Mouse (Mus musculus) midbrain, embryonic 16.5 days (tissue): ENCODE measurements around the gene Gm17783. TPM values are rescaled to one million over a fixed set of nuclear protein-coding genes. Genes with fewer than 3 reads are reported as not detected.
"Not testable (repeated sequence)": the region's sequence is repeated elsewhere in the genome, so short reads cannot be mapped to it uniquely, and the experiment has no call there.

ENCODE experiments used
- ATAC-seq: fragments of 200-750 bp; cut with Nextera tagmentation; 2 replicates; pipeline ENCODE4 v1.8.0; 2017; ENCODE audit warnings: moderate TSS enrichment
- H3K27ac ChIP-seq: fragments of 300-500 bp; sonication (generic); 2 replicates; pipeline ENCODE4 v1.5.1; 2014; ENCODE audit warnings: mild to moderate bottlenecking, low read length, mixed read lengths
- H3K27me3 ChIP-seq: fragments of 300-500 bp; sonication (generic); 2 replicates; pipeline ENCODE4 v1.6.1; 2014; ENCODE audit warnings: low read depth, low read length, mixed read lengths; ENCODE audit not compliant: control insufficient read depth, insufficient read depth
- H3K36me3 ChIP-seq: fragments of 300-500 bp; sonication (generic); 2 replicates; pipeline ENCODE4 v1.6.1; 2014; ENCODE audit warnings: mild to moderate bottlenecking, low read length, moderate library complexity, mixed read lengths; ENCODE audit not compliant: control insufficient read depth, insufficient read depth
- H3K4me1 ChIP-seq: fragments of 300-500 bp; sonication (generic); 2 replicates; pipeline ENCODE4 v1.6.1; 2014; ENCODE audit warnings: mild to moderate bottlenecking, low read length, mixed read lengths; ENCODE audit not compliant: control insufficient read depth, insufficient read depth
- H3K4me2 ChIP-seq: fragments of 300-500 bp; sonication (generic); 2 replicates; pipeline ENCODE4 v1.6.1; 2014; ENCODE audit warnings: mild to moderate bottlenecking, low read length, mixed read lengths
- H3K4me3 ChIP-seq: fragments of 300-500 bp; sonication (generic); 2 replicates; pipeline ENCODE4 v1.5.1; 2014; ENCODE audit warnings: low read depth, mild to moderate bottlenecking, low read length, moderate library complexity, mixed read lengths
- H3K9ac ChIP-seq: fragments of 300-500 bp; sonication (generic); 2 replicates; pipeline ENCODE4 v1.6.1; 2014; ENCODE audit warnings: low read depth, low read length, mixed read lengths
- H3K9me3 ChIP-seq: fragments of 300-500 bp; sonication (generic); replicated peaks from 2 replicates; pipeline ENCODE4 v1.6.1; 2014; ENCODE audit warnings: mild to moderate bottlenecking, low read length, mixed read lengths; ENCODE audit not compliant: control insufficient read depth, poor library complexity, severe bottlenecking
- WGBS: fragments of 180-500 bp; shearing (Covaris S2); extraction: QIAGEN DNeasy Blood & Tissue Kit; methylation state at CpG from one replicate; pipeline ENCODE4 v1.1.7; 2014; 5-methylcytosine and 5-hydroxymethylcytosine counted together
- polyA plus RNA-seq: library from polyadenylated mRNA; unstranded; fragments of >200 nt; fragmentation: Nextera tagmentation; extraction: Ambion mirVana; gene quantifications from 2 replicates; pipeline ENCODE4 v1.2.1, GENCODE M21; 2015

The Gm17783 gene
- polyA plus RNA-seq, 1 experiment from 2014 or later: not detected

DNA sequence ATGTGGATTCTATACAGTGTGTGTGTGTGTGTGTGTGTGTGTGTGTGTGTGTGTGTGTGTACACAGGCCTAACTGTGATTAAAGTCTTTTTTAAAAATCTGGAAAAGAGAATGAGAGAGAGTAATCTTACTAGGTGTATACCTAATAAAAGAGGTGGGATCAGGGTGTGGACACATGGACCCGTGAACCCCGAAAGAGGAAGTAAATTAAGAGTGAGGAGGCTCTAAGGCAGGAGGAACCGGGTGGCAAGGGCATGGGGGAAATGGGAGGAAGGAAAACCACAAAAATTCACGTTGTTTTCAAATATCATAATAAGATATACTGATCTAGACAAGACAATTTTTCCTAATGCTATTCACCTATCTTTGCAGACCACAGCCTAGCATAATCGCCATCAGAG, 6.3 kb downstream of the Gm17783 start:
- no peak overlapping the region for H3K9ac ChIP-seq
- H3K36me3 ChIP-seq: no peaks in the 10 kb centered on the region
- H3K4me2 ChIP-seq: no peak overlapping the region
- no peaks in the 10 kb centered on the region for H3K4me1 ChIP-seq
- no peak overlapping the region for H3K4me3 ChIP-seq
- no peaks in the 10 kb centered on the region for H3K9me3 ChIP-seq
- no peaks in the 10 kb centered on the region for H3K27me3 ChIP-seq
- no peak for ATAC-seq
- H3K27ac ChIP-seq: no peak overlapping the region
- 83% methylated on average over 5 of the region's 5 CpGs for WGBS

DNA sequence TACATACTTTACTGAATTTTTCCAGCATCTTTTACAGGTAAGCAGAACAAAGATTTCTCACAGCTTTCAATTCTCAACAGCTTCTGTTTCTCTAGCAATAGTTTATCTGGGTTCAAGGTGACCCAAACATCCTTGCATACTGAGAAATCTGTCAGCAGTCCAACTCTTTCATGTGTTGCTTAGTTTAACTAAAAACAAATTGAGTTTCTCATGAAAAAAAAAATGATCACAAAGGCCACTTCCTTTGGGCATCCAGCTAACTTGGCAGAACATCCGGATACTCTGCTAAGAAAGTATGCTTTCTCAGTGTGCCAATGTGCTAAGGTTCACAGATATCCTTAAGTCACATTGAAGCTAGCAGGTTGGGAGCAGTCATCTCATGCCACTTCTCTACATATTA, 36.5 kb downstream of the Gm17783 start:
- H3K4me3 ChIP-seq: no peak overlapping the region
- no peak overlapping the region for H3K27ac ChIP-seq
- ATAC-seq: no peak
- no peaks in the 10 kb centered on the region for H3K36me3 ChIP-seq
- H3K27me3 ChIP-seq: no peaks in the 10 kb centered on the region
- 91% methylated on average over 1 of the region's 1 CpGs for WGBS
- H3K4me1 ChIP-seq: no peaks in the 10 kb centered on the region
- no peak overlapping the region for H3K4me2 ChIP-seq
- no peaks in the 10 kb centered on the region for H3K9me3 ChIP-seq
- H3K9ac ChIP-seq: no peak overlapping the region

DNA sequence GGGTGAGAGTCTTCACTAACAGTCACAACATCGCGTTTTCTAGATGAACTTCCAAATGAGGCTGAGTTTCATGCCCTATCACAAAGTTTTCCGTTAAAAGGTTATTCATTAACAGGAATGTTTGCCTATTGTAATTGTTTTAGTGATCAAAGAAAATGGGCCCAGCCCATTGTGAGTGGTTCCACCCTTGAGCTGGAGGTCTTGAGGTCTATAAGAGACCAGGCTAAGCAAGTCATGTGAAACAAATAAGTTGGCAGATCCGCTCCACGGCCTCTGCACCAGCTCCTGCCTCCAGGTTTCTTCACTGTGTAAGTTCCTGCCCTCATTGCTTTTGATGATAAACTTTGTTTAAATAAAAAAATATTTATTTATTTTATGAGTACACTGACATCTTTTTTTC, 38.9 kb downstream of the Gm17783 start, which contains the start of gene Gm609:
Gene Gm609, minus strand, starts transcription at position 43 of the 400 bp plus-strand sequence.
- Histone ChIP-seq H3K4me2 (no peak within 1 kb of the TSS), H3K4me1 (no peaks in the 10 kb centered on the region), H3K27me3 (no peaks in the 10 kb centered on the region), H3K9me3 (no peaks in the 10 kb centered on the region), H3K4me3 (no peak within 1 kb of the TSS), H3K36me3 (no peaks in the 10 kb centered on the region), H3K27ac (no peak within 1 kb of the TSS), H3K9ac (no peak within 1 kb of the TSS)
- WGBS: 84% methylated on average over 5 of the region's 5 CpGs
- ATAC-seq: no peak

DNA sequence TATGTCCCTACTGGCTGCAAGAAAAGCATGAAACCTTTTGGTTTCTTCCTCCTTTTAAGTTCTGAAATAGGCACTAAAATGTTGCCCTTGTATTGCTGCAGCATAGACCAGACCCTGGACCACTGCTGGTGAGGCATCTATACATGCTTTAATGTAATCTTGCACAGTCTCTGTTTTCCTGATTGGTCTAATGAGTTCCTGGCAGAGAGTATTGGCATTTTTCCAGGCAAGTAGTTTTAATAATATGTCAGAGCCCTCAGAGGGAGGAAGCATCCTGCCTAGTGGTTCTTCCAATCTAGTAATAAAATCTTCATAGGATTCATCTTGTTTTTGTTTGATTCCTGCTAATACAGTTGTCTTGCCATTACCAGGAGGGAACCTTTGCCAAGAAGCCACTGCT, 54.9 kb downstream of the Gm17783 start:
- H3K27me3 ChIP-seq: no peaks in the 10 kb centered on the region
- no peaks in the 10 kb centered on the region for H3K4me1 ChIP-seq
- H3K9ac ChIP-seq: no peak overlapping the region
- ATAC-seq: no peak
- H3K36me3 ChIP-seq: no peaks in the 10 kb centered on the region
- H3K27ac ChIP-seq: no peak overlapping the region
- no peaks in the 10 kb centered on the region for H3K9me3 ChIP-seq
- no peak overlapping the region for H3K4me3 ChIP-seq
- H3K4me2 ChIP-seq: no peak overlapping the region

DNA sequence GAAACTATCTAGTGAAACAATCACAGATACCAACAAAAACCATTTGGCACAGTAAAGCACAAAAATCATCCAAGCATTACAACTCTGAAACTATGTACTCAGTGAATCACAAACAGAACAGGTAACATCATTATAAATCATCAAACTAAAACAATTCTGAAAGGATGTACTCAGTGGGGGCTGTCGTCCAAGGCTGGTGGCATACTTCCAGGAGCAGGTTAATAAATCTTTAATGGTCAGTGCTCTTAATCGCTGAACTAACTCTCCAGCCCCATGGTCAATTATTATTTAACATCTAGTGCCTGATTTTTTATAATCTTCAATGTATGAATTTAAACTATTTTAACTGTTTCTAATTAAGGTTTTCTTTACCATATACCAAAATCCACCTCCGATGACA, 60.0 kb downstream of the Gm17783 start:
- H3K4me2 ChIP-seq, H3K4me1 ChIP-seq, H3K36me3 ChIP-seq, H3K9me3 ChIP-seq, H3K27ac ChIP-seq, H3K4me3 ChIP-seq, ATAC-seq, H3K9ac ChIP-seq, H3K27me3 ChIP-seq: not testable (repeated sequence)
- 79% methylated on average over 3 of the region's 3 CpGs for WGBS

Other genes starting within 250 kb of the Gm17783 start
- 411 and 438 TPM in 2 replicates for gene Cd200, start 123.0 kb downstream of the Gm17783 start, polyA plus RNA-seq
- gene Gm609, start 39.1 kb downstream of the Gm17783 start, polyA plus RNA-seq: not detected in 2 replicates
- not detected in 2 replicates for gene Slc9c1, start 3.3 kb upstream of the Gm17783 start, polyA plus RNA-seq
- not detected in 2 replicates for gene Gcsam, start 78.3 kb upstream of the Gm17783 start, polyA plus RNA-seq
- gene BC016579, start 122.0 kb upstream of the Gm17783 start, polyA plus RNA-seq: not detected in 2 replicates
- 0.75 and 0.93 TPM in 2 replicates for gene Tmprss7, start 161.6 kb upstream of the Gm17783 start, polyA plus RNA-seq
- gene Tagln3, start 192.6 kb upstream of the Gm17783 start, polyA plus RNA-seq: 337 and 369 TPM in 2 replicates
- 42.3 and 42.6 TPM in 2 replicates for gene Abhd10, start 210.9 kb upstream of the Gm17783 start, polyA plus RNA-seq